10 mouse cellular contexts compared by ENCODE assay signal in the genomic region with DNA sequence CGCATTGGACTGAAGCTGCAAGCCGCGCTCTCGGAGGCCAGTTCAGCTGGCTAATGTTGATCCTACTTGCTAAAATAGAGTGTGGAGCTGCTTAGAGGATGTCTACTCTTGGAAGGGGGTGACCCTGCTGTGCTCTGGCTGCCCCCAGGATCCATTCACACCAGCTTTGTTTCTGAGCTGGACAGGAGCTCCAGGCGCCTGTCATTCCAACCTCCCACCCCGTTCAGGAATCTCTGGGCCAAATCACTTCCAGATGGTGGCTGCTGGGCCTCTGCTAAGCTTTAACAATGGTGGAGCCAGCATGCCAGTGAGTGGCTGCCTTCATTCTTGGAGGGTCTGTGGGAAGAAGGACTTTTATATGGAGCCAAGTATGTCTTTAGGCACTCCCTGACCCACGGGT. TPM values are rescaled to one million over a fixed set of nuclear protein-coding genes. Genes with fewer than 3 reads are reported as not detected.
DNase-seq lines count a peak whose midpoint lies in the region; ATAC-seq and TF ChIP-seq lines count a peak whose summit lies in the region.
"Had no signal": no experiment of that assay in that cellular context is flagged by ENCODE, and none has a peak within 500 bp of the region (broad histone marks: within the 10 kb centered on the region; RNA-seq: fewer than 3 reads in every experiment).

No protein-coding gene starts in this region.

- peak overlapping the region; percentile 39 for H3K27ac ChIP-seq in liver, adult 2 months (replicated peaks; ENCODE audit: insufficient read depth, low read depth, low read length)
- peak overlapping the region; percentile 17 for H3K27ac ChIP-seq in heart, embryonic 10.5 days
- no peak overlapping the region for H3K27ac ChIP-seq in midbrain, postnatal 0 days (ENCODE audit: low read depth, low read length)
- H3K27ac ChIP-seq: neural tube, embryonic 12.5 days had no signal

- TF ChIP-seq POLR2A in liver, adult 2 months (IDR thresholded peaks at IDR 0.05; ENCODE audit: extremely low read depth, insufficient read depth, low read length): no peak

- H3K9me3 ChIP-seq in heart, embryonic 10.5 days: no peaks in the 10 kb centered on the region
- no peaks in the 10 kb centered on the region for H3K9me3 ChIP-seq in midbrain, postnatal 0 days (ENCODE audit: low read length)
- H3K9me3 ChIP-seq: neural tube, embryonic 12.5 days had no signal

- DNase-seq in liver, adult 2 months (ENCODE audit: extremely low read depth, low read depth, low spot score): no peak
- no peak for DNase-seq in liver
- DNase-seq in embryo, embryonic 10.5 days (ENCODE audit: low spot score): peak; percentile 88
- no peak for DNase-seq in heart, embryonic 10.5 days (ENCODE audit: low spot score)
- DNase-seq in midbrain, postnatal 0 days (ENCODE audit: low spot score): peak; percentile 39
- no peak for DNase-seq in T-cell, adult 2 months (ENCODE audit: low spot score)
- DNase-seq in spleen, postnatal 14 days (ENCODE audit: low spot score in 2 of 2): no peak

- peaks cover 52% of the 10 kb centered on the region for H3K4me1 ChIP-seq in liver, adult 2 months (ENCODE audit: control insufficient read depth, insufficient read depth, low read length)
- H3K4me1 ChIP-seq in heart, embryonic 10.5 days: peaks cover 81% of the 10 kb centered on the region
- peaks cover 21% of the 10 kb centered on the region for H3K4me1 ChIP-seq in midbrain, postnatal 0 days (ENCODE audit: insufficient read depth, low read length)

- no peak overlapping the region for H3K4me3 ChIP-seq in liver, adult 2 months (ENCODE audit: insufficient read depth, low read depth, low read length)
- H3K4me3 ChIP-seq in heart, embryonic 10.5 days: no peak overlapping the region
- H3K4me3 ChIP-seq in midbrain, postnatal 0 days (ENCODE audit: low read depth, low read length): no peak overlapping the region
- H3K4me3 ChIP-seq: neural tube, embryonic 12.5 days had no signal

- no peak for ATAC-seq in midbrain, postnatal 0 days (ENCODE audit: low FRiP score)
- no peak for ATAC-seq in CD4-positive, CD25-positive, alpha-beta regulatory T cell, adult 4 months

- no peaks in the 10 kb centered on the region for H3K36me3 ChIP-seq in liver, adult 2 months (ENCODE audit: control insufficient read depth, insufficient read depth, low read length)
- H3K36me3 ChIP-seq in heart, embryonic 10.5 days: no peaks in the 10 kb centered on the region
- no peaks in the 10 kb centered on the region for H3K36me3 ChIP-seq in midbrain, postnatal 0 days (ENCODE audit: insufficient read depth, low read length)
- H3K36me3 ChIP-seq: neural tube, embryonic 12.5 days had no signal

- WGBS in liver, adult 2 months: 84% methylated on average over 7 of the region's 7 CpGs
- WGBS in heart, embryonic 10.5 days: 21% methylated on average over 7 of the region's 7 CpGs
- 46% methylated on average over 7 of the region's 7 CpGs for WGBS in midbrain, postnatal 0 days

- TF ChIP-seq CTCF in liver, adult 2 months (IDR thresholded peaks at IDR 0.05; ENCODE audit: low read depth, low read length): no peak
- TF ChIP-seq CTCF in midbrain, postnatal 0 days (IDR thresholded peaks at IDR 0.05): no peak

- H3K79me2 ChIP-seq in liver, adult 2 months (ENCODE audit: control insufficient read depth, insufficient read depth, low read length): peaks cover 40% of the 10 kb centered on the region; the same call in 1 of the 2 replicates

- H3K9ac ChIP-seq in liver, adult 2 months (ENCODE audit: low read depth, low read length): no peak overlapping the region
- H3K9ac ChIP-seq in midbrain, postnatal 0 days (replicated peaks; ENCODE audit: low read length, poor library complexity, severe bottlenecking): no peak overlapping the region
- H3K9ac ChIP-seq: neural tube, embryonic 12.5 days had no signal

- H3K4me2 ChIP-seq in midbrain, postnatal 0 days (ENCODE audit: low read depth, low read length, poor library complexity, severe bottlenecking): no peak overlapping the region
- H3K4me2 ChIP-seq: neural tube, embryonic 12.5 days had no signal

- H3K27me3 ChIP-seq in liver, adult 2 months (ENCODE audit: control insufficient read depth, insufficient read depth, low read length): no peaks in the 10 kb centered on the region
- no peaks in the 10 kb centered on the region for H3K27me3 ChIP-seq in heart, embryonic 10.5 days (ENCODE audit: insufficient read depth, poor library complexity, severe bottlenecking)
- H3K27me3 ChIP-seq in midbrain, postnatal 0 days (ENCODE audit: insufficient read depth, low read length): no peaks in the 10 kb centered on the region
- H3K27me3 ChIP-seq: neural tube, embryonic 12.5 days had no signal

RNA-seq across cellular contexts. Expression of a gene that starts 4.9 kb away (rescaled TPM):
- total RNA-seq in liver, adult 2 months (2014; rRNA removed): 27.8 and 34.6 TPM in 2 replicates
- 10.6 and 15.9 TPM in 2 replicates for polyA plus RNA-seq in liver, adult 2 months (2012; rRNA removed)
- 15.2 and 18.5 TPM in 2 replicates for polyA plus RNA-seq in heart, embryonic 10.5 days (2016; fragmentation: Nextera tagmentation; extraction: Ambion mirVana)
- total RNA-seq in midbrain, postnatal 0 days (2014; rRNA removed): 23.7 and 34.3 TPM in 2 replicates
- 3.5 and 7.0 TPM in 2 replicates for polyA plus RNA-seq in midbrain, postnatal 0 days (2015; fragmentation: Nextera tagmentation; extraction: Ambion mirVana)
- 1 to 10 TPM; 5.0 to 7.5 TPM for polyA plus RNA-seq in CD4-positive, CD25-positive, alpha-beta regulatory T cell, adult 4 months (2017; shearing (Covaris generic))

RNA-seq across cellular contexts. Expression of a gene that starts 31.3 kb away (rescaled TPM):
- not detected in 2 replicates for total RNA-seq in liver, adult 2 months (2014; rRNA removed)
- not detected in 2 replicates for polyA plus RNA-seq in liver, adult 2 months (2012; rRNA removed)
- not detected in 2 replicates for polyA plus RNA-seq in heart, embryonic 10.5 days (2016; fragmentation: Nextera tagmentation; extraction: Ambion mirVana)
- total RNA-seq in midbrain, postnatal 0 days (2014; rRNA removed): not detected in 2 replicates
- polyA plus RNA-seq in midbrain, postnatal 0 days (2015; fragmentation: Nextera tagmentation; extraction: Ambion mirVana): 0.96 TPM in 1 of 2 replicates, not detected in the other
- not detected for polyA plus RNA-seq in CD4-positive, CD25-positive, alpha-beta regulatory T cell, adult 4 months (2017; shearing (Covaris generic))
- total RNA-seq: layer of hippocampus, postnatal 25 days had no signal
- polyA plus RNA-seq: neural tube, embryonic 12.5 days had no signal

Comparison
In these comparisons a context has a peak if more than half of its experiments do, and no peak if none do; other contexts are left out.
1. DNase-seq: peak in embryo, embryonic 10.5 days (single experiment) and midbrain, postnatal 0 days (single experiment); none in liver, adult 2 months (single experiment), liver (single experiment), heart, embryonic 10.5 days (single experiment), T-cell, adult 2 months (single experiment) and spleen, postnatal 14 days (0 of 2).